Mouse (Mus musculus): ENCODE measurements around the gene Endog. TPM values are rescaled to one million over a fixed set of nuclear protein-coding genes. Genes with fewer than 3 reads are reported as not detected.
"Not testable (repeated sequence)": the region's sequence is repeated elsewhere in the genome, so short reads cannot be mapped to it uniquely, and the experiment has no call there.

Endog gene
- polyA plus RNA-seq, 1 experiment = 0.45 TPM

DNA sequence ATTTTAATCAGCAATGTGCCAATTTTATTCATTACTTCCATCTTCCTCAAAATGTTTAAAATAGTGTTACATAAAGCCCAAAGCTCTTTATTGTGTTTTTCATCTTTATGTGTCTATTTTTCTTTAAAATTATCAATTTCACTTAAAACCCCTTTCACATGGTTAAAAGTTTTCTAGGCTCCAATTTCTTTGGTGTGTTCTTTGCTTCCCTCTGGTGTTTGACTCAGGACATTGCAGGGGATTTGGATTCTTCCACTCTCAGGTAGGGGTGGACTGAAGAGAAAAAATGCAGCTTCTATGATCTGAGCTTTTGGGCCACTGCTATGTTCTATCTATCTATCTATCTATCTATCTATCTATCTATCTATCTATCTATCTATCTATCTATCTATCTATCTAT is 9.5 kb upstream of the Endog start:
- Histone ChIP-seq H3K9me3 (ENCODE audit: control insufficient read depth, low read length) (peaks cover 14% of the 10 kb centered on the region), H3K4me3 (replicated peaks) (no peak overlapping the region), H3K27me3 (ENCODE audit: control insufficient read depth) (peaks cover 2% of the 10 kb centered on the region), H3K4me1 (ENCODE audit: control insufficient read depth) (no peaks in the 10 kb centered on the region), H3K36me3 (ENCODE audit: control insufficient read depth) (no peaks in the 10 kb centered on the region)
- TF ChIP-seq TAL1 (IDR thresholded peaks at IDR 0.05; ENCODE audit: low read length) = no peak
- TF ChIP-seq GATA1 (IDR thresholded peaks at IDR 0.05; ENCODE audit: low read length) = no peak

DNA sequence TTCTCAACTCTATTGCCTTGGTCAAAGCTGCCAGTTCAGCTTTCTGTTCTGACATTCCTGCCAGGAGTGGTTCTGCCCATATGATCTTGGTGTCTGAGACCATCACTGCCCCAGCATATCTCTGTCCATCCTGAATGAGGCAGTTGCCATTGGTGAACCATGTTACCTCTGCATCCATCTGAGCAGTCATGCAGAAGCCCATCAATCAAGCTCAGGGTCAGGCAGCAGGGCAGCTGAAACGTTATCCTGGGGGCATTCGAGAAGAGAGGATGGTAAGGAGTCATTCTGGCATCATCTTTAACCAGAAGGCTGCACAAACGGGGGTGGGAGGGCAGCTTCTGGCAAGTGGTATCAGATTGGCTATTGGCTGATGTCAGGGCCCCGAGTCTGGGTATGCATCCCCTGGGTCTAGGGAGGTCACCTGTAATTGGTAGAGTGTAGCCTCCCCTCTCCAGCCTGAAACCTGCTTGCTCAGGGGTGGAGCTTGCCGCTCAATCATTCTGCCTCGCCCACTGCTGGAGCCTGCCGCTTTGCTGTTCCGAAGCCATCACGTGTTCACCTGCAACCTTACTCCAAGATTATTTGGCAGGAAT is 6.9 kb upstream of the Endog start:
- TF ChIP-seq GATA1 (IDR thresholded peaks at IDR 0.05; ENCODE audit: low read length) = no peak
- TF ChIP-seq TAL1 (IDR thresholded peaks at IDR 0.05; ENCODE audit: low read length) = no peak
- H3K27me3 ChIP-seq (ENCODE audit: control insufficient read depth) = peaks cover 2% of the 10 kb centered on the region
- no peaks in the 10 kb centered on the region for H3K4me1 ChIP-seq (ENCODE audit: control insufficient read depth)
- H3K4me3 ChIP-seq (replicated peaks) = no peak overlapping the region
- no peaks in the 10 kb centered on the region for H3K36me3 ChIP-seq (ENCODE audit: control insufficient read depth)
- H3K9me3 ChIP-seq (ENCODE audit: control insufficient read depth, low read length) = peaks cover 31% of the 10 kb centered on the region

DNA sequence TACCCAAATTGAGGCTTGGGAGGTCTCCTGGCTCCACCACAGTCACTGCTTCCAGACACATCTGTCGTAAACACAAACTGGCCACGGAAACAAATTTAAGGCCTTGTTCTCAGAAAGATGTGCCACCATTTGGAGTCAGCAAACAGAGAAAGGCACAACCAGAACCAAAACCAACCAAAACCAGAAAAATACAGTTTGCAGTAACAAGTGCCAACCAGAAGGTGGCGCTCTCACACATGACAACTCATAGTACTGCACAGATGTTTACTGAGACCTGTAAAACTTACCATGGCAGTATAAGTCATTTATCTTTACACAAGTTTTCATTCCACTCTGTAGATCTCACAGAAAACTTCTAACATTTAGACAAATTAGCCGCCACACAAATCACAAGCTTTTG is 4.6 kb upstream of the Endog start:
- TF ChIP-seq TAL1 (IDR thresholded peaks at IDR 0.05; ENCODE audit: low read length) (no peak), GATA1 (IDR thresholded peaks at IDR 0.05; ENCODE audit: low read length) (no peak)
- peaks cover 2% of the 10 kb centered on the region for H3K27me3 ChIP-seq (ENCODE audit: control insufficient read depth)
- no peaks in the 10 kb centered on the region for H3K36me3 ChIP-seq (ENCODE audit: control insufficient read depth)
- peaks cover 6% of the 10 kb centered on the region for H3K4me1 ChIP-seq (ENCODE audit: control insufficient read depth)
- no peak overlapping the region for H3K4me3 ChIP-seq (replicated peaks)
- H3K9me3 ChIP-seq (ENCODE audit: control insufficient read depth, low read length) = peaks cover 31% of the 10 kb centered on the region

DNA sequence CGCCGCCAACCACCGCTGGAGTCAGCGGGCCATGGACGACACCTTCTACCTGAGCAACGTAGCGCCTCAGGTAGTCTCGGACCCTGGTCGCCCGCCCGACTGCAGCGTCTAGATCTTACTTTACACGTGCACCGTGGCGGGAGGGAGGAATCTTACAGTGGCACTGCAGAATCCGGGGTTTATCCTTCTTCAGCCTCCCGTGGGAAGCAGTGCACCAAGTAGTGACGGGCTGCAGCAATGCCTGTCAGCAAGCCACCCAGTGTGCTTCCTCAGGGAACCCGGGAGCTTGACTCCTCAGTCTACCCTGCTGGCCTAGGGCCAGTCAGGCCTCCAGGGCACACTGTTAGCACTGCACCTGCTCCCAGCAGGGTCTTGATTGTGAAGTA is 697 bp downstream of the Endog start:
- H3K4me3 ChIP-seq (replicated peaks) = peak overlapping the region; percentile 72
- no peak for TF ChIP-seq GATA1 (IDR thresholded peaks at IDR 0.05; ENCODE audit: low read length)
- TF ChIP-seq TAL1 (IDR thresholded peaks at IDR 0.05; ENCODE audit: low read length) = no peak
- peaks cover 22% of the 10 kb centered on the region for H3K9me3 ChIP-seq (ENCODE audit: control insufficient read depth, low read length)
- H3K36me3 ChIP-seq (ENCODE audit: control insufficient read depth) = peaks cover 49% of the 10 kb centered on the region
- peaks cover 27% of the 10 kb centered on the region for H3K4me1 ChIP-seq (ENCODE audit: control insufficient read depth)
- no peaks in the 10 kb centered on the region; the same call in 1 of the 2 replicates for H3K27me3 ChIP-seq (ENCODE audit: control insufficient read depth)

DNA sequence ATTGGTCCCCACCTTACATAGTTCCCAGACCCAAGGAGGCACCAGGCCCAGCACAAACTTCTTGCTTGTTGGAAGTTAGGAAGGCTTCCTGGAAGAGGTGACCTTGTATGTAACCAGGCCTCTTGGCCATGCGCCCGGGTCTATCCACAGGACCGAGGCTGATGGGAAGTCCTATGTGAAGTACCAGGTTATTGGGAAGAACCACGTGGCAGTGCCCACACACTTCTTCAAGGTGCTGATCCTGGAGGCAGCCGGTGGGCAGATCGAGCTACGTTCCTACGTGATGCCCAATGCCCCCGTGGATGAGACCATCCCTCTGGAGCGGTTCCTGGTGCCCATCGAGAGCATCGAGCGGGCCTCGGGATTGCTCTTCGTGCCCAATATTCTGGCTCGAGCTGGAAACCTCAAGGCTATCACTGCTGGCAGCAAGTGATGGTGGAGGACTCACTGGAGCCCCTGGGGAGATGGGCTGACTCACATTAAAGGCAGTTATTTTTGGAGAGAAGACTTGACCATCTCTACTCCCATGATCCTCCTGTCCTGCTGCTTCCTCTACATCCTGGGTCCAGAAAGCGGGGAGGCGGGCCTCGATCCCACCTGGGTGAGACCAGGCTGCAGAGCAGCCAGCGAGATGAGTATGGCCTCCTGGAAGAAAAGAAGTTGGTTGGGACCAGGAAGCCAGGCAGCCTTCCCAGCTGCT is 2.4 kb downstream of the Endog start:
- H3K4me1 ChIP-seq (ENCODE audit: control insufficient read depth) = peaks cover 44% of the 10 kb centered on the region
- no peaks in the 10 kb centered on the region; the same call in 1 of the 2 replicates for H3K27me3 ChIP-seq (ENCODE audit: control insufficient read depth)
- no peak overlapping the region for H3K4me3 ChIP-seq (replicated peaks)
- no peak for TF ChIP-seq TAL1 (IDR thresholded peaks at IDR 0.05; ENCODE audit: low read length)
- TF ChIP-seq GATA1 (IDR thresholded peaks at IDR 0.05; ENCODE audit: low read length) = no peak
- H3K36me3 ChIP-seq (ENCODE audit: control insufficient read depth) = peaks cover 53% of the 10 kb centered on the region
- peaks cover 7% of the 10 kb centered on the region for H3K9me3 ChIP-seq (ENCODE audit: control insufficient read depth, low read length)

DNA sequence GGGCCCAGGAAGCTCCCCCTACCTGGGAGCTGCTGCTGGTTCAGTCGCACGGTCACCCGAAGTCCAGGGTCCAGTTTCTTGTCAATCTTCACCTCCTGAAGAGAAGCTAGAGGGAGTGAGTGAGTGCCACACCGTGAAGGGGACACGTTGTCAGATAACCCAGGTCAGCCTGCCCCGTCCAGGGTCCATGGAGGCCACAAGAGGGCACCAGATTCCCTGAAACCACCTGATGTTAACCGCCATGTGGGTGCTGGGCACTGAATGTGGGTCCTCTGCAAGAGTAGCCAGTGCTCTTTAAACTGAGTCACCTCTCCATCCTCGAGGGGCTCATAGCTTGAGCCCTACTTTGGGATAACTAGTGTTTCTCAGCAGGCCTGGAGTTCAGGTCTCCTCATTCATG is 4.6 kb downstream of the Endog start:
- TF ChIP-seq GATA1 (IDR thresholded peaks at IDR 0.05; ENCODE audit: low read length) (no peak), TAL1 (IDR thresholded peaks at IDR 0.05; ENCODE audit: low read length) (no peak)
- Histone ChIP-seq H3K36me3 (ENCODE audit: control insufficient read depth) (peaks cover 53% of the 10 kb centered on the region), H3K9me3 (ENCODE audit: control insufficient read depth, low read length) (peaks cover 7% of the 10 kb centered on the region), H3K27me3 (ENCODE audit: control insufficient read depth) (no peaks in the 10 kb centered on the region; the same call in 1 of the 2 replicates), H3K4me1 (ENCODE audit: control insufficient read depth) (peaks cover 47% of the 10 kb centered on the region), H3K4me3 (replicated peaks) (no peak overlapping the region)

DNA sequence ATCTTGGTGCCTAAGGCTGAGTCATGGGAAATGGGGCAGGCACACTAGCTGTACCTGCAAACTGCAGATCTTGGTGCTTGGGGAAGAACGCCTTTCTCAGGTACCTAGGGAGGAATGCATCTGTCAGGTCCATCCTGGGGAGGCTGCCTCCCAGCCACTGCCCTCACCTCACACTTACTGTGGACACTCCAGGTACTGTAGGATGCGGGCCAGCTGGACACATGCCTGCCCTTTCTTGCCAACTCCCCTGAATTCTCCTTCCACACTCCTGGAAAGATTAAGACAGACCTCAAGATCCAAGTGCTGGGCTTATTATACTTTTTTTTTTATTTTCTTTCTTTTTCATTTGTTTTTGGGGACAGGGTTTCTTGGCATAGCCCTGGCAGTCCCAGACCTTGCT is 5.3 kb downstream of the Endog start:
- Histone ChIP-seq H3K27me3 (ENCODE audit: control insufficient read depth) (no peaks in the 10 kb centered on the region), H3K9me3 (ENCODE audit: control insufficient read depth, low read length) (peaks cover 7% of the 10 kb centered on the region), H3K36me3 (ENCODE audit: control insufficient read depth) (peaks cover 53% of the 10 kb centered on the region), H3K4me3 (replicated peaks) (no peak overlapping the region), H3K4me1 (ENCODE audit: control insufficient read depth) (peaks cover 45% of the 10 kb centered on the region)
- TF ChIP-seq TAL1 (IDR thresholded peaks at IDR 0.05; ENCODE audit: low read length) (no peak), GATA1 (IDR thresholded peaks at IDR 0.05; ENCODE audit: low read length) (no peak)

DNA sequence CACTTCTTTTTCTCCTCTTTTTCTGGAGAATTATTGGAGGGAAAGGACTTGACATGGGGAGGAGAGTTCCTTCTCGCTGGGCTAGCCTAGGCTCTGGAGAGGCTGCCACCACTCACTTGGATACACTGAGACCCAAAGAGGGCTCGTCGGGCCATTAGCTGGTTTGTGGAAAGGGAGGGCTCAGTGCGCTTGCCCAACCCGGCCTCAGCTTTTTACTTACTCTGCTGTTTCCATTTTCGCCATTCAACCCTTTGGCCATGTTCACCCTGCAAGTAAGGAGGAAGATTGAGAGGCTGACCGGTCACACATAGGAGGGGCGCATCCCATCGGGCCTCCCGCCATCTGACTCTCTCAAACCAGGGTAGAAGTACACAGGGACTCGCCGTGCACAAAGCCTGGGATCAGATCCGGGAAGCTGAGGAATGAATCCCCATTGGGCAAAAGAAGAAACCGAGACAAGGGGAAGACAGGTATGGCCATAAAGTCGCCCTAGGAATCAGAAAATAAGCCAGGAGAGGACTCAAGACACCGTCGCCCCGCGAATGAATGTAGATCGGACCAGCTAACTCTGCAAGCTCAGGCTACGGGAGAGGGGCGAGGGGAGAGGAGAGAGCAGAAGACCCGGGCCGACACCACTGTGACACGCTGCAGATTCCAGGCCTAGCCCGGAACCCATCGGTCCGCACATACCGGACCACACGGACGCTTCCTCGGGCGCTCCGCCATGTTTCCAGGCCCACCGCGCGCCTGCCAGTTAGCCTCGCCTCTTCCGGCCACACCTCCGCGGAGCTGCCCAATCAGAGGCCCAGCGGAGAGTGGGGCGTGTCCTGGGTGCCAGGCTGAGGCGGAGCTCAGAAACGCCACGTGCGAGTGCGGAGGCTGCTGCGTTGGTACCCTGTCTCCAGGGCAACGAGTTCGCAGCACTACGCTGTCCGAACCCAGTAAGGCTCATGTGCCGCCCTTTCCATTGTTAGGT is 6.7 kb downstream of the Endog start, which contains the start of gene Spout1:
TSS of gene Spout1 (minus strand) at position 760 of the 976 bp plus-strand sequence.
- Histone ChIP-seq H3K4me1 (ENCODE audit: control insufficient read depth) (peaks cover 34% of the 10 kb centered on the region), H3K27me3 (ENCODE audit: control insufficient read depth) (no peaks in the 10 kb centered on the region), H3K9me3 (ENCODE audit: control insufficient read depth, low read length) (peaks cover 7% of the 10 kb centered on the region), H3K36me3 (ENCODE audit: control insufficient read depth) (peaks cover 44% of the 10 kb centered on the region), H3K4me3 (replicated peaks) (peak within 1 kb of the TSS; percentile 90)
- TF ChIP-seq GATA1 (IDR thresholded peaks at IDR 0.05; ENCODE audit: low read length) (no peak), TAL1 (IDR thresholded peaks at IDR 0.05; ENCODE audit: low read length) (no peak)

DNA sequence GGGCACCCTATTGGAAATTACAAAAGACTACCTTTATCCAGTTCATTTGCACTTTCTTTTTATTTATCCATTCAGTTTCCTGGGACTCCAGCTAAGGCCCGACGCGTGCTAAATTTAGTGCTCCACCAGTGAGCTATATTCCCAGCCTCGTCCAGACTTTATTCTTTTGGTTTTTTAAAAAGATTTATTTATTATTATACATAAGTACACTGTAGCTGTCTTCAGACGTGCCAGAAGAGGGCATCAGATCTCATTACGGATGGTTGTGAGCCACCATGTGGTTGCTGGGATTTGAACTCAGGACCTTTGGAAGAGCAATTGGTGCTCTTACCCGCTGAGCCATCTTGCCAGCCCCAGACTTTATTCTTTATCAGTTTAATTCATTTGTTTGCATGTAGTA is 7.4 kb downstream of the Endog start:
- not testable (repeated sequence) for H3K9me3 ChIP-seq (ENCODE audit: control insufficient read depth, low read length)
- H3K4me3 ChIP-seq (replicated peaks) = peak overlapping the region; percentile 90

More for the DNA sequence above, 7.4 kb downstream of the Endog start:
- peaks cover 37% of the 10 kb centered on the region for H3K36me3 ChIP-seq (ENCODE audit: control insufficient read depth)
- H3K4me1 ChIP-seq (ENCODE audit: control insufficient read depth) = peaks cover 34% of the 10 kb centered on the region
- not testable (repeated sequence) for H3K27me3 ChIP-seq (ENCODE audit: control insufficient read depth)
